Mouse (Mus musculus): ENCODE measurements at regions not wholly inside any gene's neighbourhood (a gene's known extent, or its start where the extent isn't known, plus 50 kb on each side); places are given as distances from the start of the nearest gene placed in this dataset.

DNA sequence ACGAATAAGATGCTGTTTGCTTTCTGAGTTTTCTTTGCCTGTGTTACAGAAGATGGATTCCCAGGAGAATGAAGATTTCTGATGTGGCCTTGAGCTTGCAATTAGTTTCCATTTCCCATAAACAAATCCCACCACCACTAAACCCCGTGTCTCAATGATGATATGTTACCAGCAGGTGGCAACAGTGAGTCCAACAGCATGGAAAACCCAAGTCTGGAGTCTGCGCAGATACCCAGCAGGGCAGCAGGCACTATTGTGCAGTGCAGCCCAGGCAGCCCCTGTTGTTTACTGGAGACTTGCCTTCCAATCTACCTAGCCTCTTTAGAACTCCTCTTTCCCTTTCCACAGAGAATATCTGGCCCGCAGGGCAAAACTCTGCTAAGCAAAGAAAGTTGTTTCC lies 62.7 kb downstream of the Bmp2 start:
- peak; percentile 78 for DNase-seq (ENCODE audit: low read depth, low spot score)

DNA sequence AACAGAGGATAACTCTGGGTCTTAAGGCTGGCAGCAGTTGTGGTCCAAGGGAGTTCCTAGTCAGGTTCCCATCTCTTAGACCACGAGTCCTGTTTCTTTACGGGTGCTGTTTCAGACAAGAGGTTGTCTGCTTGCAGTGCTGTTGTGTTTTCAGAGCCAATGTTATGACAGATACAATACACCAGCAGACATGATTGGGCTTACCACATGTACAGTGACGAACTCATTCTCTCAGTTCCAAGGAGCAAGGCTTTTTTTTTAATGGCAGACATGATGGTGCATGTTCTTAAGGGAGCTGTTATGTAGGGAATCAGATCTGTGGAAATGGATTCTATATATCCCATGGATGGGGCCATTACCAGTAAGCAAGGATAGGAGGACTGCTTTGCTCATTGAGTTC lies 63.3 kb downstream of the Bmp2 start:
- no peak for DNase-seq (ENCODE audit: low read depth, low spot score)

DNA sequence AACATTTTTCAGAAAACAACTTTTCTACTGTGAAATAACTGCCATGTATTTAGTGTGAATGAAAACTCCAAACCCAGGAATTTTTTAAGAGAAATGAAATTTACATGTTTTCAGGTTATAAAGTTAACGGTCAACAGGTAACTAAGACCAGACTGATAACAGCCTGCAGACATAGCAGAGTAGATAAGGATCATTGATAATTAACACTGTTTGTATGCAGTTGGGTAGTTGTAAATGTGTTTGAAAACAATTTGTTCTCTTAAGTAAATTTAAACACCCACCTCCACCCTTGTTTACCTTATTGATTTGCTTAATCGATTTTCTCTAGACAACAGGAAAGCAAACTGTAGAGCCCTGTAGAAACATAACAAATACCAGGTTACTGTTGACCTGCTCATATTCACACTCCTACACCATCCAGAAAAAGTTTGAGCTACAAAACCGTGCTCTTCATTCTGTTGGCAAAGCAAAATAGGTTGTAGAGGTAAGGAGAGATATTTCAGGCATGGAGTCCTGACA lies 65.4 kb downstream of the Bmp2 start:
- no peak for DNase-seq (ENCODE audit: low read depth, low spot score)

DNA sequence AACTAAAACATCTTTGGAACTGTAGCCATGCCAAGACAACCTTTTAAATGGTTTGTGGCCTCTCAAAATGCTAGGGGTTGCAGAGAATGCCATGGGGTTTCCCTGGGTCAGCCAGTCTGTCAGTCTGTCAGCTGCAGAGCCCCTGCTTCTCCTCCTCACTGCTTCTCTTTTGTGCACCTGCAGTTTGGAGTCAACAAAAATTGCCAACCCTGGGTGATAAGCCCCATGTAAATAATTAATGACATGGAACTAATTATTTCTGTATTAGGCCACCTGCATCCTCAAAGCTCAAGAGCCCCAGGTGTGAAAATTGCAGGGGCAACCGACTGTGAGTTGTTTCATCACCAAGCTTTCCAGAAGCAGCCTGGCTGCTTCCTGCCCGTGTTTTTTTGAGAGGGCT lies 70.6 kb downstream of the Bmp2 start:
- no peak for DNase-seq (ENCODE audit: low read depth, low spot score)

DNA sequence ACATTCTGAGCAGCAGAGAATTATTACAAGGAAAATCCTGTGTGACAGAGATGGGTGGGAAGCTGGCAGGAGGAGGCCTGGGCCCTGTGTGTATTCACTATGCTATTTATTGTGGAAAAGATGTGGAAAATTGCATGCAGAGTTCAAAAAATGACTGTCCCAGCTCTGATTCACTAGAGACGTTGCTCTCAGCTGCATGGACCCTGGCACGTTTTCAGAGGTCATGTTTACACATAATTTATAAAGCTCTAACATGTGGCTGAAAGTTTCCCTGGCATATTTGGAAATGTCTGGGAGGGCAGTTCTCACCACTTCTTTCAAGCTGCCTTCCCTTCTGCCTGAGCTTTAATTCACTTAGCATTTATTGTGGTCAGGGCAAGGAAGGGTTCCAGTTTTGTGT lies 73.6 kb downstream of the Bmp2 start:
- no peak for DNase-seq (ENCODE audit: low read depth, low spot score)

DNA sequence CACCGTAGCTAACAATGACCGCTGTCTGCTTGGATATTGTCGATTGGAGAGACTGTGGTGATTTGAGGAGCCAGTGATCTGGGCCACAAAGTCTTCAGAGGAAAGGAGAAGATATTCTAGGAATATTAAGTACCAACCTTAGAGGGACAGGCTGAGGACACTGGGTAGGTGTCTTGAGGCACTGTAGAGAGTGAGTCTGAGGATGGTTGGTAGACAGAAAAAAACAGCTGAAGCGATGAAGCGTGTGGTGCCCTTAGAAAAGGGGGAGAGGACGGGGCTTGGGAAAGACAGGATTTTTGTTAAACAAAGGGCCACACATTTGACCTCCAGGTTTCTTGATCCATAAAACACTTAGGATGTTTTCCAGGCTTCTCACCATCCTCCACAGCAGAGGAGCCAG lies 76.9 kb downstream of the Bmp2 start:
- DNase-seq (ENCODE audit: low read depth, low spot score), result no peak

DNA sequence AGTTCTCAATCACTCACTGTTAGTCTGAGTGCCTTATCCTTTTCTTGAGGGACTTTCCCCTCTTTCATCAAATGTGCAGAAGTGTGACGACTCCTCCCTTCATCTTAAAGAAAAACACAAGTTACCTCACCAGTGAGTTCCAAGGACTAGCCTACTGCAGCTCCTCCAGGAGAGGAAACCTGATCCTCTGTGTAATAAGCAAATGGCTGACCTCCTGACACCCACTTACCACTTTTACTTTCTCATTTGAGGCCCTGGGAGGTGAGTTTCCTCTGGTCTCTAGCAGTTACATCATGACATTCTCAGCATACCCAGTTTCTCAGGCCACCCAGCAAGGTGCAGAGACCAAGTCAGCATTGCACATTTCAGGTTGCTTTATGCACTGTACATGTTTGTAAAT lies 83.5 kb downstream of the Bmp2 start:
- peak; percentile 81 for DNase-seq (ENCODE audit: low read depth, low spot score)

DNA sequence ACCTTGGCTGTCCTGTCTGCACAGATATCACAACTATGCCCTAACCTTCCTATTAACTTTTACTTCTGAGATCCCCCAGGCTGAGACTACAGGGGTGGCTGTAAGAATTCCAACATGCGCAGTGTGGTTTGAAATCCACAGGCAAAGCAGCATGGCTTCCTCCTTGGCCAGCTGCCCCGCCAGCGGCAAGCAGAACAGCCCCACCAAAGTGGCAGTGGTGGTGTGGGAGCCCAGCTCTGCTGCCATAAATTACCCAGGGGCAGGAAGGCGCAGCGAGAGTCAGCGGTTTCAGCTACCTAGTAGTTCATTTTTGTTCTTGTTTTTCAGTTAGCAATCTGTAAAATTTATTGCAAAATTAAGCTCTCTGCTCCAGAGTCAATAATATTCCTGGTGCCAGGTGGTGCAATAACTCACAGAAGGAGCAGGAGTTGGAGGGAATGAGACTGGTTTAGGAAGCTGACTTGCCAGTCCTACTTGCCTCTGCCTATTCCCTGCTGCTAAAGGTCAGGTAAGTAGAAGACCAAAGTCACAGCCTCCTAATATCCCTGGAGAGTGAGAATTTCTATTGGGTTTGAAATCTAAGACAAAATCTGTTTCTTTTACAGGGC lies 98.0 kb downstream of the Bmp2 start:
- no peak for DNase-seq (ENCODE audit: low read depth, low spot score)

DNA sequence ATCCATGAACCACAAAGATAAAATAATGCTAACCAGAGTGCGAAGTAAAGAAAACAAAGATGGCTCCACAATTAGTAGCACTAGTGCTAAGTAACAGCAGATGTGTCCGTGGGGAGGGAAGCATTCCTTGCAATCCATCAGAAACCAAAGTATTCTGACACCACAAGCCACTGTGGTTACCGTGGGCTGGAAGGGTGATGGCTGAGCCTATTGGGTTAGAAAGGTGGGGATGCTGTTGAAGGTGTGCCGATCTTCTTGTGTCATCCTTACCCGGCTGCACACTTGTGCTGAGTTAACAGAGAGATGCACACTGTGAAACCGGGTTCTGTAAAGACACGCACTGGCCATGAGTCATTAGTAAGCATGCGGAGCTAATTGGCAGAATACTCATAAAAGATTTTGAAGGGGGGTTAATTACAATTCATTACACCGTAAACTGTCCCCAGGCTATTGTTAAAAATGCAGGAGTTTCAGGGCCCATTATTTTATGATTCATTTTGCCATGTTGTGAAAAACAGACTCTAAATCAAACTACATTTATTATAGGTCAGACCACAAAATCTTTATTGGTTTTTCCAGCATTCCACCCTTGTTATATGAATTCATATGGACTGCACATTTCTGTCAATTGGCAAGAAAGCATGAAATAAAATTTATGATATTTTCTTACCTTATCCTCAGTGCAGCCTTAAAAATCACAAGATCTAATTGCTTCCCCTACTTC lies 114.5 kb downstream of the Bmp2 start:
- DNase-seq (ENCODE audit: low read depth, low spot score), result peak; percentile 56

DNA sequence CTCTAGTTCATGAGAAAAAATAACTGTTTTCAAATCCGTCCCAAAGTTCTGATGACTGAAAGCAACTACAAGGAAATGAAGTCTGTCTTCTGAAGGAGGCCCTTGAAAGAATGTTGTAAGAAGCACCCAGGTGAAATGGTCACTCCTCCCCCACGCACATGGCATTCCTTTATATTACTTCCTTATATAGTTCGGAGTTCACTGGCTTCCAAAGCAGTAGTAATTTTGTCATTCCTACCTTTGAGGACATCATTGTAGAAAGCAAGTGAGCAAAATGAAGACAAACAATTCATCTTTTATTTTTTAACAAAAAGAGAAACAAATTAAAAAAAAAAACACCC lies 115.1 kb downstream of the Bmp2 start:
- peak; percentile 12 for DNase-seq (ENCODE audit: low read depth, low spot score)

DNA sequence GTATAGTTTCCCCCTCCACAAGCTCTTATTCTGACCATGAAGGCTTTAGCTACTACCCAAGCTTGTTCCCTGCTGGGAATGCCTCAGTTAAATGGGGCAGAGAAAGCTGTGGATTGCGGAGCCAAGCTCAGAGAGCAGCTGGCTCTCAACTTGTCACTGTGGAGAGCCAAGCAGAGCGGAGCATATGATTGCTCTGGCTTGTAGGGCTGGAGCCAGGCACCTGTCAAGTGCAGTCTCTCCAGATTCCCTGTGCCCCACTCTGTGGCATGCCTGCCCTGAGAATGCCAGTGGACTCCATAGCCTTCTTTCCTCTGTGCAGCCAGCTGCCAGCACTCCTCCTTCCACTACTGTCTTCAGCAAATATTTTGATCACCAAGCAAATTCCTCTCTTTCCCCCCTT lies 117.9 kb downstream of the Bmp2 start:
- DNase-seq (ENCODE audit: low read depth, low spot score), result no peak

DNA sequence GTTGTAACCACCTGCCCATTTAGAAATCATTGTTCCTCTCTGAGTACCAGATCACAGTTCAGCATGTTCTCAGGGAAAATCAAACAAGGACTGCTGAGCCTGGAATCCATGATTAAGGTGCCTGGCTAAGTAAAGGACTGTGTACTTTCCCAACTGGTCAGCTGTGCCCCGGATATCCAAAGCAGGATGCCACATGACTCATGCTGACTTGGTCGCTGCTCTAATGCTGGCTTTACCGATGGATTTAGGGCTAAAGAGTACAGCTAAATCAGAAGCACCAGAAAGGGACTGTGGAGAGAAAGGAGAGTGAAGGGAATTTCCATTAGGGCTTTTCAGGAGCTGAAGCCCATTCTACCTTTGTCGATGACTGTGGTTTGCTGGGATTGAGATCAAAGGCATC lies 119.6 kb downstream of the Bmp2 start:
- DNase-seq (ENCODE audit: low read depth, low spot score), result no peak

DNA sequence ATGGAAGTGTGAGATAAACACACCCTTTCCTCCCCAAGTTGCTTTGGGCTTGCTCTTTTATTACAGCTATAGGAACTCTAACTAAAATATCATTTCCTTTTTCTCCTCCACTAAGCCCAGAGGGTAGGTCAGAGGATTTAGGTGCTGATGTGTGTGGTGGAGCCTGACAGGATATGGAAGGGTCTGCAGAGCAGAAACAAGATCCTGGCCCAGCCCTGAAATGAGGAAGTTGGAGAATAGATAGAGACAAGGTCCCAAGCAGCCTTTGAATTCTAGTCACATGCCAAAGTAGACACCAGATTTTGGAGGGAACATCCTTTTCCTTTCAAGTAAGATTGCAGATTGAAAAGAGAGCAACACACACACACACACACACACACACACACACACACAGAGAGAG lies 132.4 kb downstream of the Bmp2 start:
- no peak for DNase-seq (ENCODE audit: low read depth, low spot score)

DNA sequence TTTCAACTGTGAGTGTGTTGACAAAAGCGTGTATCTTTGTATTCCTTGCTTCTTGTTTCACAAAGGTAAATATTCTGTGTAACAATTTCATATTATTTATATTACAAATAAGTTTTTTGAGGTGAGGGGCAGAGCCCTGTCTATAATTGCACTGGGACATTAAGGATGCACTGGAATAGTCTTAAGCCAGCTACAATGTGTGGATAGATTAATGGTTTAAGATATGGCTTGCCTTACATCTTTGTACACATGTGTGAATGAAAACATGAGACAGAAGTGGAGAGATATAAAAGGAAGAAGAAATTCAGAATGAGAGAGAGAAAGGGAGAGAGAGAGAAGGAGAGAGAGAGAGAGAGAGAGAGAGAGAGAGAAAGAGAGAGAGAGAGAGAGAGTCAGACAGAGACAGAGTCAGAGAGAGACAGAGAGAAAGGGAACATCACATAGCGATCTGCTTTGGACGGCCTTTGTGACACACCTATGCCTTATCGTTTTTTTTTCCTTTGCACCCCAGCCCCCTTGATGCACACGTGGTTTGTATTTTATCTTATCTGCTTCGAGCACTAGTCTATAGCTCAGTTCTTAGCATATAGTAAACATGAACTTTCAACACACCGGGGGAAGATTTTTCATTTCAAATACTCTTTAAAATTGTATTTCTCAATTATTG lies 136.3 kb downstream of the Bmp2 start:
- DNase-seq (ENCODE audit: low read depth, low spot score), result no peak

DNA sequence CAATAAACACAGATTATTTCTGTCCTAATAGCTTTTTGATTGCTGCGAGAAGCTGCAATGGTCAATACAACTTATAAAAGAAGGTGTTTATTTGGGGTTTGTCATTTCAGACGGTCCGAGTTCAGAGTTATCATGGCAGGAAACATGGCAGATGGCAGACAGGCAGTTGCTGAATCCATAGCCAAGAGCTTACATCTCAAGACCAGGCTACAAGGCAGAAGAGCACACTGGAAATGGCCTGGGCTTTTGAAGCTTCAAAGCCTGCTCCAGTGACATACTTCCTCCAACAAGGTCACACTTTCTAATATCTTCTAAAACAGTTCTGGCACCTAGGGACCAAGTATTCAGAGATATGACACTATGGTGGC lies 136.8 kb downstream of the Bmp2 start:
- no peak for DNase-seq (ENCODE audit: low read depth, low spot score)

DNA sequence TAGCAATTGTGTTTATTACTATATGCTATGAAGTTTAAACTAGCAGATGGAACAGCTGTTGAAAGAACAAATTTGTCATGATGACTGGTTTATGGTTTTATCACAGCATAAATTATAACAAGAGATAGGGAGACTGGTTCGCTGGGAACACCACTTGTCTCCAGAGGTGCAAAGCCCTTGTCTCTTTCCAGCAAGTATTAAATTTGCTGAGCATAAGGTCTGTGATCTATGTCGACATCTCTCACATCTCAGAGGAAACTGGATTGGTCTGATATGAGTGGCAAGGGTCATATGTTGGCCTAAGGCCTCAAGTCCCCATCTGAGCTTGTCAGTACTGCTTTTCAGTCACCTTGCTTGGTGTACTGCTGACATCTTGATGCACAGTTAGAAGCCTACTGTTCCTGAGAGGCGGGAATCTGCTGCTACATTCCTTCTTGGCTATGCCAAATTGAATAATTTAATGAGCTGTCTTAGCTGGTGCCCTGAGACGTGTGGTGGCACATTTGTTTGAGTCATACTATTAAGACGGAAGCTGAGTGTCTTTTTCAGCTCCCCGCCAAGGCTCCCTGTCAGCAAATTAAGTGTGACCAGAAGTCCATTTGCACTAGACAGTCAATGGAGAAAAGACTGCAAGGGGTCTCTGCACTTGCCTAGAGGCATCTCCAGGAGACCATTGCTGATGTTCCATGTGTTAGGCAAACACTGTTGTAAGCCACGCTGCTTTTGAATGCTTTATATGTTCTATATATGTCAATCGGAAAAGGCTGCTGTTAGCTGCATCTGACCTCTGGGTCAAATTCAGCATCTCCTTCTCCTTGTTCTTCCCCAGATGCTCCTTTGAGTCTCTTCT lies 157.0 kb downstream of the Bmp2 start:
- DNase-seq (ENCODE audit: low read depth, low spot score), result no peak

DNA sequence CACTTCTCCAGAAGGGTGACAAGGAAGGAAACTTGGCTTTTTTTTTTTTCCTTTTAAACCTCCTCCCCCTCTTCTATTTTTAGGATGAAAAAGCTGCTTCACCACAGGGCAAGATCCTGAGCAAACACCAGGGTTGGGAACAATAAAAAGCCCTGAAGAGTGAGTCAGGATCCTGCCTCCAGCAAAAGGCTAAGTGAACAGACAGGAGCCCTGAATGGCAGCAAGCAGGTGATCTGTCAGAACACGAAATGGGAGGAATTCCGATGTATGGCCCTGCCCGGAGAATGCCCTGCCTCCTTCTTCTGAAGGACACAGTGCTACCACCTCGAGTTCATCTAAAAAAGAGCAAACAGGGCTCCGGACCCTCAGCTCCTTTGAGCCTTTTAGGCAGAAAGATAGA lies 164.3 kb downstream of the Bmp2 start:
- DNase-seq (ENCODE audit: low read depth, low spot score), result no peak

DNA sequence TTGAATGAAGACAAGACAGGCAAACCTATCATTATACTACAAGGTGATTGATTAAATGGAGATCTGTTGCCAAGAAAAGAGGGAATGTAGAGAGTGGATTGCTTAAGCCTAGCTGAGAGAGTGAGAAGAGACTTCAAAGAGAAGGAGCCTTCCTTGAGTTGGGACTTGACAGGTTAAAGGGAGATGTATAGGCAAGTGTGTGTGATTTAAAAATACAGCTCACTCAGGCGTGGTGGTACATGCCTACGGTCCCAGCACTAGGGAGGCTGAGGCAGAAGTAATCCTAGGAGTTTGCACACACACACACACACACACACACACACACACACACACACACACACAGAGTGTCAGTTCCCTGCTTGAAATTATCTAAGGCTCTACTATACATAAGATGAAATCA lies 165.1 kb downstream of the Bmp2 start:
- no peak for DNase-seq (ENCODE audit: low read depth, low spot score)

DNA sequence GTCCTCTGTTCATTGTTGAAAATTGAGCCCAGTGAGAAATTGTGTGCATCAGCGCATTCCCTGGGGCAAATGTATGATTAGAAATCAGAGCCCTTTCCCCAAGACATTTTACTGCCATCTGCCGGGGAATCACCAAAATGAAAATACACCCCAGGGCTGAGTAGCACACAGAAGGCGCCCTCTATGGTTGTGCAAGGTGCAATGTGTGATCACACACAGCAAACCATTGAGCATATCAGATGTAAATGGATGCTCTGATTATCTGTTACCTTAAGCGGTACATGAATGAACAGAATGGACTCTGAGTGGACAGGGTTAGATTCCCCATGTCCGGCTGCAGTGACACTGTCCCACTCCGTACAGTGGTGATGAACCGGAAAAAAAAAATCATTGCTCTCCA lies 172.4 kb downstream of the Bmp2 start:
- DNase-seq (ENCODE audit: low read depth, low spot score), result no peak

DNA sequence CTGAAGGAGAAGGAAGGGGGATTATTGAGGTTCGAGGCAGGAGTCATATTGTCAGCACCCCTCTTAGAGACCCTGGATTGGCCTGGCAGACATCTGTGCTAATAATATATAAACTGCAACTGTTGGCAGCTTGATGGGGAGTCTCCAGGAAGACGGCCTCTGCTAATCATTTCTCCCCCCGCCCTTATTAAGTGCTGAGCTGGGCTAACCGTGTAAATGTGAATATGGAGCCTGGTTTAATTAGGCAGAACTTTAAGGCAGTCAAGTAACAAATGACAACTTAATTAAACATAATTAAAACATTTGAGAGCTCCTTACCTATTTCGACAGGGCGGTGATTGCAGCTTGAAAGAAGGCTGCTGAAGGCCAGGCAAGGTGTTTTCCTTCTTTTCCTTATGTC lies 172.8 kb downstream of the Bmp2 start:
- DNase-seq (ENCODE audit: low read depth, low spot score), result no peak

DNA sequence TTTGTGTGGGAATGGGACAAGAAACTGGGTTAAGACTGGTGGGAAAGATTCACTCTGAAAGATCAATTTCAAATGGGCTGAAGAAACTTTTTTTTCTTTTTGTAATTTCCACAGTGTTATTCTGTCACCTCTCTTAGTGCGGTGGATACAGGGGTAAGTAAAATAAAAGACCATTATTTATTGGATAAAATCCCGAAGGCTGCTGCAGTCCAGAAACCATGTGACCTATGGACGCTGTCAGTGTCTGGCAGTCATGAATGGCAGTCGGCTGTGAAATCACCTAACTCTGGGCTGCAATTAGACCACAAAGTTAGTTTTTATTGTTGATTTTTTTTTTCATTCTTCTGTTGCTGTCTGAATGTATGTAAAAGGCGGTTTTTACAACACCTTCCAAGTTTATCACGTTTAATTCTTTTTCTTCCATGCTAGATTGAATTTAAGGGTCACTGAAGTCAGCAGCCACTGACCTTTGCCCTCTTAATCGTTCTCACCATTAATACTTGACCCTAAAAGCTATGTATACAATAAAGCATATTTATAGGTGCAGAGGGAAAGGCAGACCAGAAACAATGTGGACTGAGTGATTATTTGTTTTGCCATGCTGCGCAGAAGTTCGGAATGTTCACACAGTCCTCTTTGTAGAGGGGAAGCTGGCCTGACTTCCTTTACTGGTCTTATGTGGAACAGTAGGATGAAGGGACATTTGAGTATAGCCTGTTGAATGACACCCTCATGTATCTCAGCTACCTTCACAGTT lies 182.7 kb downstream of the Bmp2 start:
- peak; percentile 35 for DNase-seq (ENCODE audit: low read depth, low spot score)

All from forelimb bud, embryonic 11.5 days (tissue).